Mouse (Mus musculus) hindbrain, embryonic 10.5 days (tissue): ENCODE data around the gene Zfp869. TPM values are rescaled to one million over a fixed set of nuclear protein-coding genes. Genes with fewer than 3 reads are reported as not detected.
"Not testable (repeated sequence)": the region's sequence is repeated elsewhere in the genome, so short reads cannot be mapped to it uniquely, and the experiment has no call there.

Experiments
- DNase-seq: peaks from one replicate; pipeline ENCODE4 v3.0.0-alpha.2; 2017; ENCODE audit warnings: low spot score
- H3K27ac ChIP-seq: fragments of 300-500 bp; sonication (generic); 2 replicates; pipeline ENCODE4 v1.5.1; 2016; ENCODE audit warnings: mild to moderate bottlenecking, moderate library complexity
- H3K27me3 ChIP-seq: fragments of 300-500 bp; sonication (generic); 2 replicates; pipeline ENCODE4 v1.6.1; 2016; ENCODE audit warnings: mild to moderate bottlenecking; ENCODE audit not compliant: poor library complexity, insufficient read depth, severe bottlenecking
- H3K36me3 ChIP-seq: fragments of 300-500 bp; sonication (generic); 2 replicates; pipeline ENCODE4 v1.6.1; 2016; ENCODE audit warnings: mild to moderate bottlenecking, moderate library complexity
- H3K4me1 ChIP-seq: fragments of 300-500 bp; sonication (generic); replicated peaks from 2 replicates; pipeline ENCODE4 v1.6.1; 2016; ENCODE audit warnings: mild to moderate bottlenecking
- H3K4me3 ChIP-seq: fragments of 300-500 bp; sonication (generic); 2 replicates; pipeline ENCODE4 v1.5.1; 2016; ENCODE audit warnings: mild to moderate bottlenecking, moderate library complexity
- H3K9me3 ChIP-seq: fragments of 300-500 bp; sonication (generic); 2 replicates; pipeline ENCODE4 v1.6.1; 2016; ENCODE audit warnings: mild to moderate bottlenecking, moderate library complexity
- WGBS: fragments of 180-500 bp; shearing (Covaris S2); methylation state at CpG from one replicate; pipeline ENCODE4 v1.1.7; 2016; 5-methylcytosine and 5-hydroxymethylcytosine counted together
- polyA plus RNA-seq: library from polyadenylated mRNA; unstranded; fragments of >200 nt; fragmentation: Nextera tagmentation; extraction: Ambion mirVana; gene quantifications from 2 replicates; pipeline ENCODE4 v1.2.1, GENCODE M21; 2016

Zfp869 gene
- polyA plus RNA-seq, 1 experiment from 2014 or later: 28.0 TPM

GRCm38 (mm10) chr8:69665051-69665450, 45.5 kb downstream of the Zfp869 start:
- peaks cover 18% of the 10 kb centered on the region for H3K9me3 ChIP-seq
- H3K27ac ChIP-seq, H3K4me1 ChIP-seq, DNase-seq, H3K4me3 ChIP-seq, H3K27me3 ChIP-seq: not testable (repeated sequence)
- peaks cover 39% of the 10 kb centered on the region for H3K36me3 ChIP-seq
- 82% methylated on average over 2 of the region's 2 CpGs for WGBS

- H3K4me3 ChIP-seq: no peak overlapping the region
- DNase-seq: no peak
These were observed 49.2 kb downstream of the Zfp869 start for GRCm38 (mm10) chr8:69661294-69661693.

More at GRCm38 (mm10) chr8:69661294-69661693, 49.2 kb downstream of the Zfp869 start:
- peaks cover 20% of the 10 kb centered on the region for H3K9me3 ChIP-seq
- no peaks in the 10 kb centered on the region for H3K4me1 ChIP-seq
- H3K27me3 ChIP-seq: peaks cover 1% of the 10 kb centered on the region; the same call in 1 of the 2 replicates
- H3K36me3 ChIP-seq: peaks cover 50% of the 10 kb centered on the region
- no peak overlapping the region for H3K27ac ChIP-seq

Other genes with a start within 250 kb of the Zfp869 start
- not detected in 2 replicates for gene Gm7697, start 187.7 kb downstream of the Zfp869 start, polyA plus RNA-seq
- 34.3 and 36.8 TPM in 2 replicates for gene Zfp868, start 85.2 kb downstream of the Zfp869 start, polyA plus RNA-seq
- 2.3 and 2.8 TPM in 2 replicates for gene Zfp964, start 56.2 kb downstream of the Zfp869 start, polyA plus RNA-seq
- 6.2 and 6.3 TPM in 2 replicates for gene Zfp963, start 39.2 kb upstream of the Zfp869 start, polyA plus RNA-seq
- gene Gm20422, start 64.2 kb upstream of the Zfp869 start, polyA plus RNA-seq: 0.58 and 1.1 TPM in 2 replicates
- 61.1 and 61.6 TPM in 2 replicates for gene Atp13a1, start 80.4 kb upstream of the Zfp869 start, polyA plus RNA-seq
- gene Zfp866, start 80.5 kb upstream of the Zfp869 start, polyA plus RNA-seq: 31.5 and 33.1 TPM in 2 replicates
- gene Gmip, start 98.0 kb upstream of the Zfp869 start, polyA plus RNA-seq: 10.4 and 16.5 TPM in 2 replicates
- 0.63 and 0.73 TPM in 2 replicates for gene Lpar2, start 111.7 kb upstream of the Zfp869 start, polyA plus RNA-seq
- 39.8 and 49.9 TPM in 2 replicates for gene Pbx4, start 121.8 kb upstream of the Zfp869 start, polyA plus RNA-seq
- gene Cilp2, start 177.0 kb upstream of the Zfp869 start, polyA plus RNA-seq: 0.44 and 0.47 TPM in 2 replicates
- 4.7 and 4.8 TPM in 2 replicates for gene Tssk6, start 191.5 kb upstream of the Zfp869 start, polyA plus RNA-seq
- gene Ndufa13, start 191.8 kb upstream of the Zfp869 start, polyA plus RNA-seq: 166 and 177 TPM in 2 replicates
- gene Yjefn3, start 192.0 kb upstream of the Zfp869 start, polyA plus RNA-seq: 4.9 and 7.3 TPM in 2 replicates